Mouse (Mus musculus) megakaryocyte, embryonic 14.5 days (primary cell): ENCODE data around the gene Aimp2.

ENCODE experiments used
- FLI1 ChIP-seq: IDR thresholded peaks from 2 replicates; pipeline ENCODE4 v1.6.1; 2012; ENCODE audit warnings: low read length, inconsistent platforms, mixed read lengths
- GATA1 ChIP-seq: IDR thresholded peaks from 3 replicates; pipeline ENCODE4 v1.6.1; 2012; ENCODE audit warnings: mixed read lengths, low read length, inconsistent platforms, borderline replicate concordance

DNA sequence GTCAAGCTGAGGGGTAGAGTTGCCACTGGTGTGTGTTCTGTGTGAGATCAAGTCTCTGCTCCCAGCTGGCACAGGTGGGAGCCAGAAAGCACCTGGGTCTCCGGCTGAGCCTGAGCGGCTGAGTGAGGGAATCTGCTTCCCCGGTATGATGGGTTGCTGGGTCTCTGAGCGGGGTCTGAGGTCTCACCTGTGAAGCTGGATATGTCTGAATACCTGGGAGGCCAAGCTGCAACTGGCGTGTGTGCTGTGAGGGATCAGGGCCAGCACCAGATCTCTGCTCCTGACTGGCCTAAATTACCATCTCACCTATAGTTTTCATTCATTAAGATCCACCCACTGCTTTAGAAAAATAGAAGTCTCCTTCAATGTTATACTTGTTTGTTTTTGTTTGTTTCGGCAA lies 47.5 kb upstream of the Aimp2 start:
- TF ChIP-seq GATA1 (no peak), FLI1 (no peak)
